Mouse (Mus musculus): Measurements from ENCODE around the gene Mbnl1. TPM values are rescaled to one million over a fixed set of nuclear protein-coding genes. Genes with fewer than 3 reads are reported as not detected.
A peak's percentile ranks its signal among the peaks of the same experiment; 100 is the strongest.

Mbnl1 gene
- total and polyA plus RNA-seq, 3 experiments = 55.8 to 237 (median 215) TPM

DNA sequence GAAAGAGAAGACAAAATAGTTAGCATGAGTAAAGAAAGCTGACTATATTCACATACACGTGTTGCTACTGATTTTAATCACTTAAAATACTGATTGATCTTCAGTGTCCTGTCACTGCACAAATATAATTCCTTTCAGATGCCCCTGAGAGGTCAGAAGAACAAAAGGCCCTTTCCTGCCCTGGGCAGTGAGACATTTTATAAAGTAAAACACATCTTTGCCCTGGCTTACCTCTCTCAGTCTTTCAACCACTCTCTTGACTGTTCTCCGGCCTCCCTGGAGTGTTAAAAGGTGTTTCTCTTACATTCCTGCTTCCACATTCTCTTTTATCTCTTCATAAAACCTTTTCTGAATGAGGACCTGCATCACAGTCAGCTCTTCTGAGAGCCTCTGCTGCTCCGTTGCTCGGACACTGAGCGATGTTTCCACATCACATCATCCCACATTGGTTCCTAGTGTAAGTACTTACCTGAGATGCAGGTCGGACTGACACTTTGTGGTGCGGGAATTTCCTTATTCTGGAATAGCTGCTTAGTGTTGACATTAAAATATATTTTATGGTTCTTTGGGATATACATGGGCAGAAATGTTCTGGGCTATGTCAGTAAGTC, 85.7 kb downstream of the Mbnl1 start:
- Histone ChIP-seq H3K4me3 (no peak overlapping the region), H3K4me1 (ENCODE audit: control insufficient read depth, insufficient read depth, low read length) (peaks cover 24% of the 10 kb centered on the region), H3K79me2 (replicated peaks; ENCODE audit: control insufficient read depth, insufficient read depth, low read length) (peaks cover 7% of the 10 kb centered on the region), H3K27me3 (ENCODE audit: control insufficient read depth, insufficient read depth, low read length) (no peaks in the 10 kb centered on the region), H3K9ac (ENCODE audit: low read depth, low read length) (no peak overlapping the region), H3K36me3 (ENCODE audit: control insufficient read depth, insufficient read depth, low read length) (peaks cover 49% of the 10 kb centered on the region), H3K27ac (no peak overlapping the region)
- DNase-seq = no peak
- 74% methylated on average over 7 of the region's 7 CpGs for WGBS
- intact Hi-C loops (cut with DNase I) = no loop called here
- no peak for TF ChIP-seq POLR2A (IDR thresholded peaks at IDR 0.05; ENCODE audit: insufficient read depth, low read depth, low read length)
- TF ChIP-seq EP300 (IDR thresholded peaks at IDR 0.05; ENCODE audit: insufficient read depth, low read depth, low read length) = no peak
- TF ChIP-seq CTCF (IDR thresholded peaks at IDR 0.05) = no peak

DNA sequence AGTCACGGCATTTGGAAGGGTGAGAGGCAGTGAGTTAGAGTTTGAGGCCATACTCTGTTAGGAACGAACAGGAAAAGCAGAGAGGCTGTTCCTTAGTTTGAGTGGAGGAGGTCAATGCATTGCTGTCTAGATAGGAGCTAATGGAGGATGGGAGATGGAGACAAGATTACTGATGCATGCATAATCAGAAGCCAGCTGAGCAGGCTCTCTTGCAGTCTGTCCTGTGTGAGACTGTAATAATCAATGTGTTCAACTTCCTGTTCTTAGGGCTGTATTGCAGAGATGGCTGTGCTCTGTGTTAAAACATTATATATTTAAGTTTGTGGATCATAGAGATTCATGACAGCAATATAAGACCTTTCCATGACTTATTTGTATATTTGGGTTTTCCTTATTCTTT, 87.1 kb downstream of the Mbnl1 start:
- intact Hi-C loops (cut with DNase I) = no loop called here
- Histone ChIP-seq H3K79me2 (replicated peaks; ENCODE audit: control insufficient read depth, insufficient read depth, low read length) (peaks cover 6% of the 10 kb centered on the region), H3K27me3 (ENCODE audit: control insufficient read depth, insufficient read depth, low read length) (no peaks in the 10 kb centered on the region), H3K27ac (no peak overlapping the region), H3K4me3 (no peak overlapping the region), H3K9ac (ENCODE audit: low read depth, low read length) (no peak overlapping the region), H3K4me1 (ENCODE audit: control insufficient read depth, insufficient read depth, low read length) (peaks cover 29% of the 10 kb centered on the region), H3K36me3 (ENCODE audit: control insufficient read depth, insufficient read depth, low read length) (peaks cover 47% of the 10 kb centered on the region)
- TF ChIP-seq EP300 (IDR thresholded peaks at IDR 0.05; ENCODE audit: insufficient read depth, low read depth, low read length) = no peak
- TF ChIP-seq CTCF (IDR thresholded peaks at IDR 0.05) = no peak
- no peak for TF ChIP-seq POLR2A (IDR thresholded peaks at IDR 0.05; ENCODE audit: insufficient read depth, low read depth, low read length)
- 64% methylated on average over 2 of the region's 2 CpGs for WGBS
- DNase-seq = no peak

DNA sequence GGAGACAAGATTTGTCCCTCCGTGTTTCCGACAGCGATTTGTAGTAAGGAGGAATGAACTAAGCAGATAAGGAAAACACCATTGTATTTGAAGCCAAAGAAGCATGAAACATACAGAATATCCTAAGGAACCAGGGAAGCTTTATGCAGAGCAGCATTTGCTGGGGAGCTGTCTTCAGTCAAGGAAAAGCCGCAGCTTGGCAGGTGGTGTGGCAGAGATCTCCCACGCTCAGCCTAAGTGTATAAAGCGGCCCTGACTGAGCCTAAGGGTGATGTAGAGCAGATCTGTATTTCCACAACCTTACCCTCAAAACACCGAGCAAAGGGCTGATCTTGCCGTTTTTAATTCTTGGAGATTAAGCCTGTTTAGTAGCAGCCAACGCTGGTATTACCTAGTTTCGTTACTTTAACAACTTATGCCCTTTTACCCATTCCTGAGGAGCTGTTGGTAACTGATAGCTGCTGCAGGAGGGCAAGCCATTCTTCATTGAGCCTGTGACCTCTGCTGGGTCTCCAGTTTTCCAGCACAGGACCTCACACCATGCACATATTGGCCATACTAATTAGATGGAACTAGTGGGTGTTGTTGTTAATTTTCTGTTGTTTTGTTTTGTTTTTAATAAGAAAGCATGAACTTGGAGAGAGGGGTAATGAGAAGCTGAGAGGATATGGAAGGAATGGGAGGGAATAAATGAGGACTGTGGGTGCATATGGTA, 91.1 kb downstream of the Mbnl1 start:
- peaks cover 31% of the 10 kb centered on the region for H3K4me1 ChIP-seq (ENCODE audit: control insufficient read depth, insufficient read depth, low read length)
- TF ChIP-seq POLR2A (IDR thresholded peaks at IDR 0.05; ENCODE audit: insufficient read depth, low read depth, low read length) = no peak
- no peak for TF ChIP-seq CTCF (IDR thresholded peaks at IDR 0.05)
- TF ChIP-seq EP300 (IDR thresholded peaks at IDR 0.05; ENCODE audit: insufficient read depth, low read depth, low read length) = no peak
- WGBS = 38% methylated on average over 10 of the region's 10 CpGs
- DNase-seq = no peak
- no peak overlapping the region for H3K4me3 ChIP-seq
- H3K79me2 ChIP-seq (replicated peaks; ENCODE audit: control insufficient read depth, insufficient read depth, low read length) = peaks cover 9% of the 10 kb centered on the region
- H3K9ac ChIP-seq (ENCODE audit: low read depth, low read length) = no peak overlapping the region
- H3K27ac ChIP-seq = peak overlapping the region; percentile 26; the same call in 1 of the 2 replicates
- peaks cover 45% of the 10 kb centered on the region for H3K36me3 ChIP-seq (ENCODE audit: control insufficient read depth, insufficient read depth, low read length)
- no peaks in the 10 kb centered on the region for H3K27me3 ChIP-seq (ENCODE audit: control insufficient read depth, insufficient read depth, low read length)
- intact Hi-C loops (cut with DNase I) = loop anchor here (2.0 kb wide), 1 partner anchor 15 kb away; no protein-coding TSS in a partner anchor

DNA sequence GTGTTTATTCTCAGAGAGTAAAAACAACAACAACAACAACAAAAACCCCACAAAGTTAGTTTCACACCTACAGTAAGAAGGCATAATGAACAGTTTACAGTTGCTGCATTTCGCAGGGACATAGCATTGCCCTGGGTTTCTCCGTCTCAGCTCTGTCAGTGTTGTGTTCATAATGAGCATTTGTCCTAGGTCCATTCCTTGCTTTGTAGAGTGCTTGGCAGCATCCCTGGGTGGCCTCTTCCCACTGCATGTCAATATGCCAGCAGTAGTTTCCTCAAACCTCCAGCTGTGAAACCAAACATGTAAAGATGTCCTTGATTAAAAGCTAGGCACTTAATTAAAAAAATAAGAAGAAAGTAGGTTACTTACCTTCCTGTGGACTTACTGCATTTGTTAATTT, 91.6 kb downstream of the Mbnl1 start:
- peaks cover 48% of the 10 kb centered on the region for H3K36me3 ChIP-seq (ENCODE audit: control insufficient read depth, insufficient read depth, low read length)
- 71% methylated on average over 2 of the region's 2 CpGs for WGBS
- DNase-seq = no peak
- no peak for TF ChIP-seq EP300 (IDR thresholded peaks at IDR 0.05; ENCODE audit: insufficient read depth, low read depth, low read length)
- TF ChIP-seq POLR2A (IDR thresholded peaks at IDR 0.05; ENCODE audit: insufficient read depth, low read depth, low read length) = no peak
- H3K4me3 ChIP-seq = no peak overlapping the region
- intact Hi-C loops (cut with DNase I) = loop anchor here (2.0 kb wide), 1 partner anchor 15 kb away; no protein-coding TSS in a partner anchor
- H3K27ac ChIP-seq = no peak overlapping the region
- no peaks in the 10 kb centered on the region for H3K27me3 ChIP-seq (ENCODE audit: control insufficient read depth, insufficient read depth, low read length)
- peaks cover 32% of the 10 kb centered on the region for H3K4me1 ChIP-seq (ENCODE audit: control insufficient read depth, insufficient read depth, low read length)
- H3K79me2 ChIP-seq (replicated peaks; ENCODE audit: control insufficient read depth, insufficient read depth, low read length) = peaks cover 9% of the 10 kb centered on the region
- no peak overlapping the region for H3K9ac ChIP-seq (ENCODE audit: low read depth, low read length)

DNA sequence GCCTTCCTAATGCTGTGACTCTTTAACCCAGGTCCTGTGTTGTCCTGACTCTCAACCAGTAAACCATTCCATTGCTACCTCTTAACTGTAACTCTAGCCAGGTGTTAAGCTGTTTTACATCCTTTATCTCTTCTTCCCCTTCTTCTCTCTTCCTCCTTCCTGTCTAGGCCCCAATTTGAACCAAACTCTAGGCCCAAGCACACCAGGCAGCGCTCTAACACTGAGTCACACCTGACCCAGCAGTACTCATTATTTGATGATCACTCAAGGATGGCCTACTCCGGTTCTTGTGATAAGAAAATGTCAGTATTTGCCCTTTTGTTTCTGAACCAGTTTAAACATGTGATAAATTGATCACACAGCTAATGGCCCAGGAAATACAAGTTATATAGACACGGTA, 92.6 kb downstream of the Mbnl1 start:
- 78% methylated on average over 3 of the region's 3 CpGs for WGBS

DNA sequence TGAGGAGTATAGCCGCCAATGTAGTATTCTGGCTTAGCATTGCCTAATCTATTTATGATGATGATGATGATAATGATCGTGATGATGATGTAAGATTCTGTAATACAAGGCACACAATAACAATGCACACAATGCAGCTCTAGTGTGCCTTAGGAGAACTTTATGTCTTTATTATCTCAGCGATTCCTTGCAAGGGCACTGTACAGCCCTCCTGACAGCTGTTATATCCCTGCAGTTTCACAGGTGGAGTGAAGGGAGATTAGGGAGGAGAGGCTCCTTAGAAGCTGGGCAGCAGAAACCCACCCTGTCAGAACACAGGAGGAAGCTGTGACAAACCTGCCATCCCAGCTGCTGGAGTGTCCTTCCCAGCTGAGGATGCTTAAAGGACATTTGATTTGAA, 93.3 kb downstream of the Mbnl1 start:
- Histone ChIP-seq H3K27me3 (ENCODE audit: control insufficient read depth, insufficient read depth, low read length) (no peaks in the 10 kb centered on the region), H3K36me3 (ENCODE audit: control insufficient read depth, insufficient read depth, low read length) (peaks cover 53% of the 10 kb centered on the region), H3K79me2 (replicated peaks; ENCODE audit: control insufficient read depth, insufficient read depth, low read length) (peaks cover 8% of the 10 kb centered on the region), H3K4me3 (no peak overlapping the region), H3K27ac (peak overlapping the region; percentile 15; the same call in 1 of the 2 replicates), H3K9ac (ENCODE audit: low read depth, low read length) (no peak overlapping the region), H3K4me1 (ENCODE audit: control insufficient read depth, insufficient read depth, low read length) (peaks cover 37% of the 10 kb centered on the region)
- intact Hi-C loops (cut with DNase I) = loop anchor here (2.0 kb wide), 1 partner anchor 17 kb away; no protein-coding TSS in a partner anchor
- DNase-seq = no peak
- WGBS = 70% methylated on average over 3 of the region's 3 CpGs
- TF ChIP-seq EP300 (IDR thresholded peaks at IDR 0.05; ENCODE audit: insufficient read depth, low read depth, low read length) = no peak
- TF ChIP-seq CTCF (IDR thresholded peaks at IDR 0.05) = no peak
- TF ChIP-seq POLR2A (IDR thresholded peaks at IDR 0.05; ENCODE audit: insufficient read depth, low read depth, low read length) = no peak

More for the DNA sequence above, 92.6 kb downstream of the Mbnl1 start:
- no peak overlapping the region for H3K9ac ChIP-seq (ENCODE audit: low read depth, low read length)
- TF ChIP-seq POLR2A (IDR thresholded peaks at IDR 0.05; ENCODE audit: insufficient read depth, low read depth, low read length) (no peak), EP300 (IDR thresholded peaks at IDR 0.05; ENCODE audit: insufficient read depth, low read depth, low read length) (no peak), CTCF (IDR thresholded peaks at IDR 0.05) (no peak)
- peaks cover 8% of the 10 kb centered on the region for H3K79me2 ChIP-seq (replicated peaks; ENCODE audit: control insufficient read depth, insufficient read depth, low read length)
- peaks cover 32% of the 10 kb centered on the region for H3K4me1 ChIP-seq (ENCODE audit: control insufficient read depth, insufficient read depth, low read length)
- H3K36me3 ChIP-seq (ENCODE audit: control insufficient read depth, insufficient read depth, low read length) = peaks cover 49% of the 10 kb centered on the region
- DNase-seq = no peak
- H3K4me3 ChIP-seq = no peak overlapping the region
- no peaks in the 10 kb centered on the region for H3K27me3 ChIP-seq (ENCODE audit: control insufficient read depth, insufficient read depth, low read length)
- intact Hi-C loops (cut with DNase I) = loop anchor here (2.0 kb wide), 1 partner anchor 16 kb away; no protein-coding TSS in a partner anchor
- no peak overlapping the region for H3K27ac ChIP-seq

Data from heart, adult 2 months (tissue).